Mouse (Mus musculus) spleen, adult 12 weeks (tissue): ENCODE results near the gene Zfp280c.

ENCODE experiments used
- DNase-seq: peaks from one replicate; pipeline ENCODE4 v3.0.0; 2022; ENCODE audit warnings: low spot score

Zfp280c gene

DNA sequence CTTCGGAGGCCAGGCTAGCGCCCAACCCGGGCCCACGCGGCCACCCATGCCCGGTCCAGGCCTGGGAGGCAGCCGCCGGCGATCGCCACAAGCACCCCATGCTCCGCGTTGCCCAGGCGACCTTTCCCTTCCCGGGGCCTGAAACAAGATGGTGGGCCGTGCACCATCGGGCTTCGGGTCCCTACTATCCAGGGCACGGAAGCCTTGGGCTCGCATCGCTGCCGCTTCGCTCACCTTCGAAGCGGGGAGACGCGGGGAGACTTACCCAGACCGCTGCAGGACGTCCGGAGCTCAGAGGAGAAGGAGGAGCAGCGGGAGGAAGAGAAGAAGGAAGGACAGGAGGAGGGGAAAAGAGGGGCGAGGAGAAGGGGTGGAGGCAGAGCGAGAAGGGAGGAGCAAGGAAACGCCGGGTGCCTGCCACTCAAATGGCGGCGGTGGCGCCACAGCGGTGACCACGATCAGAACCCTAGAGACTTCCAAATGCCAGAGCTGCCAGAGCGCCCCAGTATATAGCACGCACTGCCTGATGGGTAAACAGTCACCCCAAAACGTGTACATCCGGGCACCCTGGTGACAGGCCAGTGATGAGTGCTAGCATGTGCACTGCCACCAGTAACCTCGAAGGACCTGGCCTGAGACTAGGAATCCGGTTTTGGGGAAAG, at the start of gene Zfp280c:
TSS of gene Zfp280c (minus strand) at position 406 of the 662 bp plus-strand sequence.
- DNase-seq, result peak; percentile 51

DNA sequence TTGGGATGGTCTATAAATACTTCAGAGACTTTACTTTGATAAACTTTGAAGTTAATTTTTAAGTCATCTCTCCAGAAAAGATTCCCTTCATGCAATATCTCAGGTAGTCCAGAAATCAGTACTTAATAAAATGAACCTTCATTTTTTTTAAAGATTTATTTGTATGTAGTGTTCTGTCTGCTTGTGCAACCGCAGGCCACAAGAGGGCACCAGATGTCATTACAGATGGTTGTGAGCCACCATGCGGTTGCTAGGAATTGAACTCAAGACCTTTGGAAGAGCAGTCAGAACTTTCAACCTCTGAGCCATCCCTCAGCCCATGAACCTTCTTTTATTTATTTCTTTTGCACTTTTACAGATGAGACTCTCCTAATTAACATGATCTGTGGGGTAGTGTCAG, 42.7 kb upstream of the Zfp280c start:
- DNase-seq, result no peak

DNA sequence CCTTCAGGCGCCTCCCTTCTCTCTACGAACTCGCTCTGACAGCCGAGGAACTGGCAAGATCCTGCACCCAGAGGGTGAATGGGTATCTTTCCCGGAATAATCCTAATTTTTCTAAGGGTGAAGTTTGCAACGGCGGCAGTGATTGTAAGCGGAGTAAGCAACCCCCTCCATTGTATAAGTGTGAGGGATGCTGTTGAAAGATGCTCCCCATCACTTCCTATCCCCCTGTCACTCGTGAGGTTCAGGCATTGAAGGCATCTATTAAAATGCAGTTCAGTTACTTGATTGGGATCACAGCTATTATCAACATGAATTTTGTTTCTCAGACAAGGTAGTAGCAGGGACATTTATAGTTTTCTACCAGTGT, 29.7 kb upstream of the Zfp280c start:
- no peak for DNase-seq

DNA sequence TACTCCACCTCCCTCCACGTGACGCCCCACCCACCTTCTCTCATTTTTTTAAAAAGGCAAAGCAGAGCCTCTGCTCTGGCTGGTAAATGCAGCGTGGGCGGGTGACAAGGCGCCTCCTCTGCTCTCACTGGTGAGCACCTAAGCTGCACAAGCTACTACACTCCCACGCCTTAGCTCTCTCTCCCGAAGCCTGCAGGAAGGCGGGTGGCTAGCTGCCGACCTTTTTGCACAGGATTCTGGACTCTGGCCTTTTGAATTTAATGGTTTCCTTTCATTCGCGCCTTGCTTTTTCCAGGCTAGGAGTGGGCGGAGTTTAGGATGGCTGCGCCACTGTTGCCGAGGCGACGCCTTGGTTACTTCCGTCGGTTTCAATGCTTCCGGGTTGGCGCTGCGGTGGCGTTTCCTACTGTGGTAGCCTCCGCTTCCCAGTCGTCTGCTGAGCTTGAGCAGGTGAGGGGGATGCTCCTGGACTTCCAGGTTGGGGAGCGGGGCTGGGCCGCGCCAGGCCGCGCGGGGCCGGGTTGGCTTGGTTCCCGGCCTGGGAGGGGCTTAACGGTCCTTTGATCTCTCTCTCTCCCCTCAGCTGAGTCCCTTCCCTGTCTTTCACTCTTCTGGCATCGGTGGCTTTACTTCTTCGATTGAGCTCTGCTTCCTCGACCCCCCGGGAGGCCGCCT, 29.2 kb upstream of the Zfp280c start, which contains the start of gene Slc25a14:
TSS of gene Slc25a14 (plus strand) at position 35 of the 675 bp plus-strand sequence.
- DNase-seq, result peak; percentile 64

DNA sequence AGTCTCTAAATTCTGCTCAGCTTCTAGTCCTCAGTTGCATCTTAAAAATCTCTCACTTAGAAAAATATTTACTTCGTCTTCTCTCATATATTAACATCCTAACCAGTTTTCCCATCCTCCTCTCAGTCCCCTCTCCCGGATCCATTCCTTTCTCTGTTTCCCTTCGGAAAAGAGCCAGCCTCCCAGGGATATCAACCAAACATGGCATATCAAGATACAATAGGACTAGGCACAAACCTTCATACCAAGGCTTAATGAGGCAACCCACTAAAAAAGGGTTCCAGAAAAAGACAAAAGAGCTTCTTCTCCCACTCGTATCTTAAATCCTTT, 28.7 kb upstream of the Zfp280c start:
- no peak for DNase-seq

DNA sequence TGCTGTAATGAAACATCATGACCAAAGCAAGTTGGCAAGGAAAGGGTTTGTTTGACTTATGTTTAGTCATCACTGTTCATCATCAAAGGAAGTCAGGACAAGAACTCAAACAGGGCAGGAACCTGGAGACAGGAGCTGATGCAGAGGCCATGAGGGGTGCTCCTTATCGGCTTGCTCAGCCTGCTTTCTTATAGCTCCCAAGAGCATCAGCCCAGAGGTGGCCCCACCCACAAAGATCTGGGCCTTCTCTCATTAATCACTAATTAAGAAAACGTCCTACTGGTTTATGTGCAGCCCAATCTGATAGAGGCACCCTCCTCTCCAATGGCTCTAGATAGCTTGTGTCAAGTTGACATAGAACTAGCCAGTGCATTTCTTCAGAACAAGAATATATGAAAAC, 10.6 kb upstream of the Zfp280c start:
- no peak for DNase-seq

DNA sequence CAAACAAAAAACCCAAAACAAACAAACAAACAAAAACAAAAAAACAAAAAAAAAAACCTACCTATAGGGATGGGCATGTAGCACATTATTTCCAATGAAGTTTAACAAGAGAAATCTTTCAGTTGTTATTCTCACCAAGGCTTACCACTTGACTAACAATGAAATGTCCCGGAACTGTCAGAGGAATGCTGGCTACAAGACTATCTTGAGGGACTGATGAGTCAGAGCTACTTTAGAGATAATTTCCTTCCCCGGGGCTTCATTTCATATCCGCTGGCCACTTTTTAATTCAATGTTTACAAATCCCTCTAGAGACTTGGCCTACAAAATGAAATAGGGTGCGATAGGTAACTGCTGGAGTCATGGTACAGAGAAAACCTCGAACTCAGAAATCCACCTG, 2.6 kb upstream of the Zfp280c start:
- DNase-seq, result no peak

DNA sequence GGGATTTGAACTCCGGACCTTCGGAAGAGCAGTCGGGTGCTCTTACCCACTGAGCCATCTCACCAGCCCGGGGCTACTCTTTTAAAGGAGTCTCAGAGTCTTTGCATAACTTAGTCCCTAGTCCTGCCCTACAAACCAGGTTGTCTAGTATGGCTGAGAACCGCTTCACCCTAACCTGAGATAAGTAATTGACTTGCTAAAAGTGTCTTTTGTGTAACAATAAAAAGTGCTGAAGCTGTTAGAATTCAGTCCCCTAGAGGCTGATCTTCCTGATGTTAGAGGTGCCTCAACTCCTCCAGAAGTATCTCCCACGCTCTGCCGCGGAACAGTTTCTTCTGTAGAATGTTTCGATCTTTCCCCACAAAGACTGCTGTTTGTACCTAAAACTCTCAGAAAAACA, 1.7 kb upstream of the Zfp280c start:
- no peak for DNase-seq

DNA sequence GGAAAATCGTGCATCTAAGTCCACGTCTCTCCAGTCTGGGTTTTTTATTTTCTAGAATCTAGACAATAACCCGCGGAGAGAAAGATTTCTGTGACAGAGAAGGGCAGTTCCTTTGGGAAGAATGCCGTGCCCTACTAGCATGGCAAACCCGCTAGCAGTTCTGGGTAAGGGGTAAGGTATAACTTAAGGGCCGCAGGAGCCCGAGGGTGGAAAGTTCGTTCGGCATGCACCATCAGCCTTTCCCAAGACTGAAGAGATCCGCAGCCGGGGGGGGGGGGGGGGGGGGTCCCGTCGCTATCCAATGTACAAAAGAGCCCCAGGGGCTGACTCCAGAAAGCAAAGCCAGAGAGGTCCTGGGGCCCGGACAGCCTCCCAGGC, 594 bp downstream of the Zfp280c start:
- DNase-seq, result no peak

DNA sequence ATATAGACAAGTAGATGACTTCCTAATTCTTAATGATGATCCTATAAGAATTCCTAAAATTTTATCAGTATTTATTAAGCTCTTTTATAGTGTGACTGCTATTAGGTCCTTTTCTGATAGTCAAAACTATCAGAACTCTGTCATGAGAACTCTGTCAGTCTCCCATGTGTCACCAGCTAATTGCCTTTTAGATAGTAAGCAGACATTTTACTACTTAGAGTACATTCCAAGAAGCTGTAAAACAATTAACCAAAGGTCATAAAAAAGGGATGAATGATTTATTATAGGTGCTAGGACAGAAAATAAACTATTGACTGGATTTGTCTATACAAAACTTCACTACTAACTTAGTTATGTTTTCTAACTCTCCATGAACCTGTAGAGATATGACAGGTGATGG, 11.0 kb downstream of the Zfp280c start:
- DNase-seq, result no peak

DNA sequence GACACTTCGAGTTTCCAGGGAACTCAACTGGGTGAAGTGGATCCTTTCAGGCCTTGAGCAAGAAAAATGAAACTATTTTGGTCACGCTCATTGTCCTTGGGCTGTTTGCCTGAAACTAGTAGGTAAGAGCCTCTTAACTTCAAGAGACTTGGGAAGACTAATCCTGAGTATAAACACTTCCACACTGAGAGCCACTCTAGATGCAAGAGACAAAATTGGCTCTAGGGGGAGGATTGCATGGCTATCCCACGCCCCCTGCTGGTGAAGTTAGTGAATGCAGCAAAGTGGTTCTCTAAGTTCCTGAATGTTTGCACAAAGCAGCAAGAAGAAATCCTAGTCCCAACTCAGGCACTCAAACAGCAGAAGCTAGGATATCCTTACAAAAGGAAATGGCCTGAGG, 62.1 kb downstream of the Zfp280c start:
- peak; percentile 43 for DNase-seq

DNA sequence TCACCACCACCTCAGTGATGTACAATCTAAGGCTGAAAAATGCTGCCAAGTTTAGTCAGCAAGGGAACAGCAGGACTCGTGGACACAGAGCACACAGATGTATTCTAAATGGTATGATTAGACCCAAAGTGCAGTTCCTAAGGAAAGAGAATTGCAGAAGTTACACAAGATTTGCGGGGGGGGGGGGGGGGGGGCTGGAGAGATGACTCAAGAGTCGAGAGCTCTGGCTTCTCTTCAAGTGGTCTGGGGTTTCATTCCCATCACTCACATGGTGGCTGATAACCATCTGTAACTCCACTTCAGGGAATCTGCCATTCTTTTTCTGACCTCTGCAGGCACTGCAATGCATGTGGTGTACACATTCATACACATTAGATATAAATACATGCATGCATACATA, 67.9 kb downstream of the Zfp280c start:
- DNase-seq, result no peak

DNA sequence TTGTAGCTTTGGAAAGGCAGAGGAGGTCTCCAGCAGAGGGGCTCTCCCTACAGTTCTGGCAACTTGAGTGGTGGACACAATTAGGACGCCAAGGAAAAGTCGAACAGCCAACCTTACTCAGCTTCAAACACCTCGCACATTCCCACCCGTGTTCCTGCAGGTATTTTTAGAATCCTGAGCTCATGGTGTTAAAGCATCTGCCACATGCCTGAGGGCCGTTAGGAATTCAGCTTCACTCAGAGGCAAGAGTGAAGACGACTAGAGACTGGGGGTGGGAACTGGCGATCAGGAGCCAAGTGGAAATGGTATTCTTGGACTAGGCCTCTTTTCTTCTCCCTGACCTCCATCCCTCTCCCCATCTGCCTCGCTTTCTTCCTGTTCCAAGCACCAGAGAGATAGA, 68.4 kb downstream of the Zfp280c start:
- no peak for DNase-seq

DNA sequence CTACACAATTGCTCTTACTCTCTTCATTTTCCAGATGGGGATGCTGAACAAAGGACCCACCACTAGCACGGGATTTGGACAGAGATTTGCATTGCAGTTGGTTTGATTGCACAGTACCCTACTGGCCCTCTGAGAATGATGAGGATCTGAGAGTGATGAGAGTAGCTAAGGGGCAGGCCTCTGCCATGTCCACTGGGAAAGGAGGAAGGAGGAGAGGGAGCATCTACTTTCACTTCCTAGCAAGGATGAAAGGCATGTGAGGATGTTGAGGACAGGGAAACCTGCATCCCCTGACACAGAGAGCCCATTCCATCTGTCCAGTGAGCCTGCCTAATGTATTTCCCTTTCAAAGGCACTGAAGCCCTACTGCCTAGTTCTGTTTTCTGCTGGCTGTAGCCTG, 69.0 kb downstream of the Zfp280c start:
- no peak for DNase-seq

DNA sequence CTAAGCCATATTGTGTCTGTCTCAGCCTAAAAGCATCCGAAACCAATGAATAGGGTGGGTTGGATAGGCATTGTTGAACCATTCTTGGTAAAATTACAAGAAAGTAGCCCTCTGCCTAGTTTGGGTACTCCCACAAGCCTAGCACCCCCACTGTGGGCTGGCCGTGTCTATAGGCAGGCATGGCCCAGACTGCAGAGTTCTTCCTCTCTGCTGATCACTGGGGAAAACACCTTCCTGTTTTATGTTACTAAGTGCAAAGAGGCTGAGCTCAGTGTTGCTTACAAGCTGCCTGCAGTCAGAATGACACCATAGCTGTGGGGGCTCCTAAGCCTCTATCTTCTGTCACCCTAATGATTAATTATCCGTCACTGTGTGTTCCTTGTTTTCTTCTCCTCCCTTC, 70.8 kb downstream of the Zfp280c start:
- DNase-seq, result no peak

DNA sequence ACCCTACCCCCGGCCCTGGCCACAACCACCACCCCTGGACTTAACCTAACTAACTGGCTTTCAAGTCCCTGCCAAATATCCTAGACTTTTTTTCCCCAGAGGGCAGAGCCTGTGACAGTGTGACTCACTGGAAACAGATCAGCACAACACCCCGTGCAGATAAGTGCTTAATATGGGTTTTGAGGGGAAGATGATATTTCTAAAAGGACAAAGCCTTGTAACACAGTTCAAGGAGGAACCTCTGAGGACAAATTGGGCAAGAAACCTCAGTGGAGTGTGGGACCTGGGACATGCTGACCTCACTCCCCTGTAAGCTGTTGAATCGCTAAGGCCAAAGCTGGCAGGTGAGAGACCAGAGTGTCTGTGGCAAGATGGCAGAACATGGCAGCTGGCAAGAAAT, 72.7 kb downstream of the Zfp280c start:
- DNase-seq, result no peak

DNA sequence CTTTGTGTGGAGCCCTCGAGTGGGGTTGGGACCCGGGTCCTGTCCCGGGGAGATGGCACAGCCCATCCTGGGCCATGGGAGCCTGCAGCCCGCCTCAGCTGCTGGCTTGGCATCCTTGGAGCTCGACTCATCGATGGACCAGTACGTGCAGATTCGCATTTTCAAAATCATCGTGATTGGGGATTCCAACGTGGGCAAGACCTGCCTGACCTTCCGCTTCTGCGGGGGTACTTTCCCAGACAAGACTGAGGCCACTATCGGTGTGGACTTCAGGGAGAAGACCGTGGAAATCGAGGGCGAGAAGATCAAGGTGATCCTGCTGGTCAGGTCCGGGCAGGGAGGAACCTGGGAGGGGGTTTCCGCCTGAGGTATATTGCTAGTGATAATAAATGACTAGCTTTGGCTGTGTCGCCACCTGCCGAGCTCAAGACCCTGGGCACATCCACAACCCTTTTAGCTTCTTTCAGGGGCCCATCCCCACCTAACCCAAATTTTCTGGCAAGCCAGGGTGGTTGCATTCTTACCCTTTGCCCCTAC, 74.7 kb downstream of the Zfp280c start:
- DNase-seq, result no peak

DNA sequence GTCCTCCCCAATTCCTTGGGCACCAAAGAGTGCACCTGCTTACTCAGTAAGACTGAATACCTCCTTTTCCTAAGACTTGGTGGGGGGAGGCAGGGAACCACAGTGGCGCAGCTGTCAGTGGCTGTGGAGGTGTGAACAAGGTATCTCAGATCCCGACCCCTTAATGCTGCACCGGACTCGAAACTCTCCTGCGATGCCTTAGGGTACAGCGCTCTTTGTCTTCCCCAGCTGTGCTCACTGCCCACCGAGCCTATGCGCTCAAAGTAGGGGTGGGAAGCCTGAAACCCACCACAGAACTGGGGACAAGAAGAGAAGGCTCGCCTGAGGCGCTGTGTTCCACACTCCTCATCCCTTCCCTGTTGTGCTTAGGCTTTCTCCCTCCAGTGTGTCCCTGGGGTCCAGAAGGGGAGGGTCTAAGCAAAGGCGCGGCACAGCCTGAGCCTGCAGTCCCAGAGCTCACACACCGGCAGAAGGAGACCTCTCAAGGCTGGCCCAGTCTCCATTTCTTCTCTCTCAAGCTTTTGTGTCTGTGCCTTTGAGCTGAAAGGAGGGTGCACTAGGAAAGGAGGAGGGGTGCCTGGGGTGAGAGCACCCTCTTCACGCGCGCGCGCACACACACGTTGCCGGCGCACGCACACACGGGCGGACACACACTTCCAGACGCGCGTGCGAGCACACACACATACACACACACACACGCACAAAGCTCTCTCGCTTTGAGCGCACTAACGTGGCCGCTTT, 75.3 kb downstream of the Zfp280c start, which contains the start of gene Rab33a:
TSS of gene Rab33a (plus strand) at position 478 of the 741 bp plus-strand sequence.
- no peak for DNase-seq

DNA sequence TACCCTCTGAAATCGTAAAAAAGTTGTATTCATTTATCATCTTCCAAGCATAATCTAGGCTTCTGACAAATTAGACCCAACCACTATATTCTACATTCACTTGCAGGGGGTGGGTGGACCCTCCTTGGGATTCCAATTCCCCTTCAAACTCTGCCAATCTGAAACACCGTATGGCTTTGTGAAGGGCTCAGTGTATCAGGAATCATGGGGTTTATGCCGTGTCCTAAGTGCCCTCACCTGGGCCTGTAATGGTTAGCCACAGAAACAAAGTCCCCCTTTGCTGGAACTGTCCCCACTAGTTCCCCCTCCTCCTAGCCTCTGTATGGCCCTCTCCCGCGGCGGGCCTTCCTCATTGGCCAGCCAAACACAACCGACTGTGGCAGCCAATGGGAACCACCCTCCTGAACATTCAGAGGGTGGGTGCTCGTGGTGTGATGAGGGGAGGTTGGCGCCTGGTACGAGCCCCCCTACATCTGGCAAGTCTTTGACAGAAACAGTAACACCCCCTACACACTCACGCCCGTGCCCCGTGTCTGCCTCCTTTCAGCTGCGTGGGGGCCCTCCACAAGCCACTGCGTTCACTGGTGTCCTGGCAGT, 76.0 kb downstream of the Zfp280c start:
- DNase-seq, result no peak

DNA sequence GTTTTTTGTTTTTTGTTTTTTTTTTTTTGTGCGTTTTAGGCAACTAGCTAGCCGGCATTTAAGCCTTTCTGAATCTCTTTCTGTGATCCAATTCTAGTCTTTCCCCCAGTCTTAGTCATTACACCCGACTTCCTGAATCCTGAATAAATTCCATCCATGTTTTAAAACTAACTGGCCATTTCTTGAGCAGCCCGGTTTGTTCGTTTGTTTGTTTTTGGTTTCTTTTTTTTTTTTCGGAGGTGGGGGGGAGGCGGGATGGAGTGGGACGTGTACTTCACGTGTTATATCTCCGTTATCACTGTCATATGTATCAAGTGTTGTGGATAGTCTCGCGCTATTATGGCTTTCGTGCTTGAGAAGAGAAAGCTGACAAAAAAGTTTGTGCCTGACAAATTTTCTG, 80.5 kb downstream of the Zfp280c start:
- no peak for DNase-seq

DNA sequence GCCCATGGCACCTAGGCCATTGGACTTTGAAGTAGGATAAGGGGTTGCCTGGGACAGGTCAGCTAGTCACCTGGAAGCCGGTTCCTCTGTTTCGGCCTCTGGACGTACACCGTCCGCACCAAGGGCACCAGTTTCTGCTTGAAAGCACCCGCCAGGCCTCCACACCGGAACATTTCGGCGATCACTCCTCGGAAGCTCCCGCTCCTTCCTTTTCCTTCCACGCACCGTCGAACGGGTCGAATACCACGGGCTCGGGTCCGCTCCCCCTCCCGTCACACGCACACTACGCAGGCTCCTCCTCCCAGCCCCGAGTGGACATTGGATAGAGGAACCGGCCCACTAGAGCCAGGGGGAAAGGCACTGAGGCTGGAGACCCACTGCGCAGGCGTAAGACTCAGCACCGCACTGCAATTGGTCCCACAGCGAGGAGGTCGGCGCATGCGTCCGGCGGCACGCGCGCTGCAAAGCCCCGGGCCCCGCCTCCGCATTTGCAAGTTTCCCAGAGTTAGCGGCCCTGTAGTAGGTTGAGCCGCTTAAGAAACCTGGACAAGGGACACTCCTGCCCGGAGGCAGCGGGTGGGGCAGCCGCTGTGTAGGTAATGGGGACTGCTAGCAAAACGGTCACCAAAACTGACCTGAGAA, 81.0 kb downstream of the Zfp280c start, which contains the start of gene Aifm1:
TSS of gene Aifm1 (minus strand) at position 398 of the 642 bp plus-strand sequence.
- peak; percentile 81 for DNase-seq

DNA sequence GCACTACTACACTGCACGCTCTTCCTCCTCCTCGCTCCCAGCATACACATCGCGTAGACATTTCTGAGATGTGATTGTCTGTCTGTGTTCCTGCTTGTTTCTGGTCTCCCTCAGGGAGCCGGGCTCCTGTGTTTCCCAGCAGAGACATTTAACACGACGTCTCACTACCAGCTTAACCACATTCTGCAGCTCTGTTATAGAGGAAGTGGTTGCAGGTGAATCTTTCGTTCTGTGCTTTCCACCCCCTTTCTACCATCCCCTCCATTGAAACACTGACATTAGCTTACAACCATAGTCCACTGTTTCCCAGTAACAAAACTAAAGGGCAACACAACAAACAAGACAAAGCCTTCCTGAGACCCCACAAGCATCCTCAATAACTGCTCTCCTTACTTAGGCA, 100.5 kb downstream of the Zfp280c start:
- DNase-seq, result no peak
